Mouse (Mus musculus): ENCODE results near the gene Malsu1.

DNA sequence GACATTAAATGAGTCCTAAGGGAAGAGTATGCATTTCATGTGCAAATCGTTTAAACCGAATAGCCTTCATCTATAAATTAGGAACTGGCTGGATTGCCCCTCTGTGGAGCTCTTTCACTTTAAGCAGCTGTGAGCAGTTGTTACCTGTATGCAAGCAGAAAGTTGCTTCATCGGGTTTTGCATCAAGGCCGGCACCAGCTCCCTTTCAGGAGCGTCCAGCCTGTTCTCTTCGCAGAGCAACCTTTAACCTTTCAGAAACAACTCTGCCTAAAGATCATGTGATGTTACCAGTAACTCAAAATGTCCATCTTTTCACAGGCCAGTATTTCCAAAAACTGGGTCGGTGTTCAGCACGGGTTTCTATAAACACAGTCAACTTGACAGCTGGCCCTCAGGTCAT lies 26.6 kb upstream of the Malsu1 start:
- TF ChIP-seq POLR2AphosphoS2 (IDR thresholded peaks at IDR 0.05; ENCODE audit: insufficient read length, low read depth) = no peak
- no peak for TF ChIP-seq MAX (IDR thresholded peaks at IDR 0.05; ENCODE audit: low read depth)

Measured in myocyte (in vitro differentiated cells).